Mouse (Mus musculus) cerebellum, postnatal 36 days (tissue): ENCODE results near the gene Rogdi.

ENCODE experiments used
- DNase-seq, 2 experiments: peaks; one replicate each; pipeline ENCODE4 v3.0.0; 2021 to 2022; ENCODE audit warnings: mixed read lengths in 2 of 2

Gene Rogdi

DNA sequence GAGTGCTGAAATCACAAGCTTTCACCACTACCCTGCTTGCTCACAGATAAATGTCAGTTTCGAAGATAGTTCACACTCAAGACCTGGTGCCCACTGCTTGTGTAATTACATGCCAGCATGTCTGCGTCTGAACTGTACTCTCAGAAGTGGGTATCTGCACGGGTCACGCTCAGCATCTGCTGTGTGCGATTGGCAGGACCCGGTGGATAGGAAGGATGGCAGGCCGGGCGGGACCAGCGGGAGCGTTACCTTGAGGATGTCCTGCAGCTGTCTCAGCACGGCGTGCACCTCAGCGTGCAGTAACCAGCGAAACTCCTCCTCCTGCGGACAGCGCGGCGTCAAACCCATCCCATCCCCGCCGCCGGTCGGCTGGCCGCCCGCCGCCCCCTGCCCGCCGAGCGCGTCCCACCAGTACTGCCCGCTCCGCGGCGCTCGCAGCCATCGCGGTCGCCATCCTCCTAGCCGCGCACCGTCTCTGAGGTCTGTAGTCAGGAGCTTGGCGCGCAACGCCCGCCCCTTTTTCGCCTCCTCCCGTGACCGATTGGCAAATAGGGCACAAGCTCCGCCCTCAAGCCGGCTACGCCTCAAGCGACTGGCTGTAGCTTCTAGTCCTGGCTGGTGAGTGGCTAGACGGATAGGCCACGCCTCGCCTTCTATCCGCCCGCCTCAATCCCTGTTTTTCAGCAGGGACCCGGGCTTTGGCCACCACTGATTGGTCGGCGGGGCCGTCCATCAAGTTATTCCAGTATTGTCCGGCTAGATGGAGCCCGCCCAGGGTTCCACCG lies at the start of gene Rogdi:
Gene Rogdi (minus strand): TSS at position 500 of the 785 bp plus-strand sequence.
- DNase-seq, result peak; percentile 98 to 99

DNA sequence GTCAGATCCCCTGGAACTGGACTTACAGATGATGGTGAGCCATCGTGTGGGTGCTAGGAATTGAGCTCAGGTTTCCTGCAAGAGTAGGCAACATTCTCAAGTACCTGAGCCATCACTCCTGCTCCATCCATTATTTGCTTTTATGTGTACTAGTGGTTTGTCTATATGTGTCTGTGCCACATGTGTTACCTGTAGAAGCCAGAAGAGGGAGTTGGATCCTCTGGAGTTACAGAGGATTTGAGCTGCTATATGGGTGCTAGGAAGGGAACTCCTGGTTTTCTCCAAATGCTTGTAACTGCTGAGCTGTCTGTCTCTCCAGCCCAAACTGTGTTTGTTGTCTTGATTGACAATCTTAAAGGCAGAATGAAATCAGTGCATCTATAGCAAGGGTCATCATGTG lies 44.8 kb upstream of the Rogdi start:
- DNase-seq, result no peak

DNA sequence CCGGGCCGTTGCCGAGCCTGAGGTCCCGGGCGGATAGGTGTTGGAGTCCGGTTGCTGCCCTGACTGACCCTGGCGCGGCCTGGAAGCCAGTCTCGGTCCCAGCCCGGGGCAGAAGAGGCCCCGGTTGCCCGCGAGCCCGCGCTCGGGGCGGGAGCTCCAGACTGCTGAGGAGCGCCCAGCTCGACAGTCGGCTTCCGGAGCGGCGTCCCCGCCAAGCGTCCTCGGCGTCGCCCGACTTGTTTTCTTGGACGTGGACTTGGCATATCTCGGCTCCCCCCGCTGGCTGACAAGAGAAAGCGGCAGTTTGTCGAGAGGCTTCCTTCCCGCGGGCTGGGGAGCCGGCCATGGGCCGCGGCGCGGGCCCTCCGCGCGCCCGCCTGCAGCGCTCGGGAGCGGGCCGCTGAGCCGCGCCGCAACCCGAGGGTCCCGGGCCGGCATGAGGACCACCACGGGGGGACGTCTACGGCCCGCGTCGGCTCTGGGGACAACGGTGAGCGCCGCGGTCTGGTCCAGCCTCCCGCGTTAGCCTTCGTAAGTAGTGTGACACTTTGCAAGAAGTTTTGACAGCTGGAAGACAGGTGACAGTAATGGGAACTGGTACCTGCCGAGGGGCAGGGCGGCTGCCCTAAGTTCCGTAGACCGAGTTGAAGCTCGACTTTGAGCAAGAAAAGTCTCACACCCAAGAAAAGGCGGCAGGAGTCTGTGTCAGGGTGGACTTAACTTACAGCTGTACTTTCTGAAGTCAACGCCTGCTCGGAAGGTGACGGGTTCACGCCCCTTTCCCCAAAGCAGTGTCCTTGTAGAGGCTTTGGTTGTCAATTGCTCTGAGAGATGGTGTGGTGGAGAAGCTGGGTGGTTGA lies 37.1 kb upstream of the Rogdi start:
- DNase-seq, result peak; percentile 77

DNA sequence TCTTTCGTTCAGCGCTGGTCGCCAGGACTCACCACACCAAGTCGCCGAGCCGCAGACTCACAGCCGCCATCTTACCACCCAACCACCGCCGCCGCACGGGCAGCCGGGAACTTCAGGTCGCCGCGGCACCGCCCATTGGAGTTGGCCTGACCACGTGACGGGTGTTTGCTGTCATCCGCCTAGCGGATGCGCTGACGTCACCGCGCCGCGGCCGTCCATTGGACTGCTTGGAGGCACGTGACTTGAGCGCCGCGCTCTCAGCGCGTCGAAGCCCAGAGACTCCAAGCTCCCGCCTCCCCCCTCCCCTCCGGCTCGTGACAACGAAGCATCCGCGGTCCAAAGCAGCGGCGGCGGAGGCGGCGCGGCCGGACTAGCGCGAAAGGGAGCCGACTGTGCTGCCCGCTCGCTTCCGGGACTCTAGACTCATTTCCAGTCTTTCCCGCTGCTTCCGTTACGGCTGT lies 36.5 kb upstream of the Rogdi start, which contains the start of the genes Glyr1 and Ubn1:
Gene Glyr1 (minus strand): TSS at position 90 of the 461 bp plus-strand sequence.
Gene Ubn1 (plus strand): TSS at position 284 of the 461 bp plus-strand sequence.
- DNase-seq, result peak; percentile 99 to 100

DNA sequence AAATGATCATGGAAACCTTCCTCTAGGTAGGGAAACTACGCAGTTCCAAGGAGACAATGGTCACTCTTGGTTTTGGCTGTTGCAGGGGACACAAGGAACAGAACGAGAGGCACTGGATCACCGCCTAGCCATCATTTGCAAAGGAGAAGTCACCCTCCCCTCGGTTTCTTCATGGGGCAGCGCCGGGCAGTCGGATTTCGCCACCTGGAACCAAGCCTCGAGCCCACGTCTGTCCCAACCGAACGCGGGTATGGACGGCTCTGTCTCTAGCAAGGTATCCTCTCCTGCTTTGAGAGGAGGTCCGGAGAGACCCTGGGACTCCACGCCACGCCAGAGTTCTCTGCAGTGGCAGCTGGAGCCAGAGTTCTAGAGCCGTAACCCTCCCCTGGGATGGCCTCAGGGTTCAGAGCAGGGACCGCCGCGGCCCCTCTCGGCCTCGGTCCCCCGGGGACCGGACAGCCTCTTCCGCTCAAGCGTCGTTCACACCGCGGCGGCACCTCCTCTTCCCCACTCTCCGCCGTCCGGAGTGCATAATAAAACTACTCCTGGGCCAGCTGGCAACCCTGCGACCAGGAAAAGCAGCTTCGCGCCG lies 35.9 kb upstream of the Rogdi start:
- no peak for DNase-seq

DNA sequence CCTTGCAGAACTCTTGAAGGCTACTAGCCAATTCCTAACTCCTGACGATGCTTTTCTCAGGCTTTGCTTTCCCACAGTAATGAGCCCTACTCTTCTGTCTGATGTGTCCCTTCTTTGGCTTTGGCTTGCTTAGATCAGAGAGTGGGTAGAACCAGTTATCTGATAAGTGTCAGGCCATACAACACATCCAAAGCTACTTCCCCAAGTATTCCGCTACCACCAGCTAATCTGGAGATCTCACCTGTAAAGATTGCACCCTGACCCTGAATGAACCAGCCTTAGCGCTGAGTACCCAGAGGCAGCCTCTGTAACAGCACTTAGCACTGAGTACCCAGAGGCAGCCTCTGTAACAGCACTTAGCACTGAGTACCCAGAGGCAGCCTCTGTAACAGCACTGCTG lies 32.0 kb upstream of the Rogdi start:
- no peak for DNase-seq

DNA sequence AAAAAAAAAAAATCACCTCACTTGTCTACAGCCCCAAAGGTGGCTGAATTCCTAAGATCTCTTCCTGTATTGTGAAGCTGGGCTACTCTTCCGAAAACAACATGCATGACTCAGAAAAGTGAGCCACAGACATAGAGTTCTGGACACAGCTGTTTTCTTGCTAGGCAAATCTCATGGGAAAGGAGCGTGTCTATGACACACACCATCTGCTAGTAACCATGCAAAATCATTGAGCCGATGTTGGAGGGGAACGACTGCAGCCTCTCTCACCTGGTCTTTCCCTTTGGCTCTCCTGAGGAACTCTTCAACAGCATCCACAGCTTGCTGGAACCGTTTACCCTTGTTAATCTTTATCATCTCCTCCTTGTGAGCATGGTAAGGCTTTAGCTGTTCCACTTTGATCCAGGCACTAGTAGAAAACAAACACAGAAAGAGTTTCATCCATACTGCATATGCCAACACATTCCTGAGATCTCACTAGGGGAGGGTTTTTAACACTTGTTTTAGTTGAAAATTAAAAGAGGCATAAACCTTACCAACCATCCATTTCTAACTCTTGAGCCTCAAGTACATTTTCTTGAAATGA lies 23.4 kb upstream of the Rogdi start:
- DNase-seq, result no peak

GRCm38 (mm10) chr16:5035591-5035990 lies 22.2 kb upstream of the Rogdi start:
- DNase-seq, result no peak

GRCm38 (mm10) chr16:5029847-5030246 lies 16.5 kb upstream of the Rogdi start:
- no peak for DNase-seq

- no peak for DNase-seq
These were observed 10.7 kb upstream of the Rogdi start for GRCm38 (mm10) chr16:5024021-5024420.

DNA sequence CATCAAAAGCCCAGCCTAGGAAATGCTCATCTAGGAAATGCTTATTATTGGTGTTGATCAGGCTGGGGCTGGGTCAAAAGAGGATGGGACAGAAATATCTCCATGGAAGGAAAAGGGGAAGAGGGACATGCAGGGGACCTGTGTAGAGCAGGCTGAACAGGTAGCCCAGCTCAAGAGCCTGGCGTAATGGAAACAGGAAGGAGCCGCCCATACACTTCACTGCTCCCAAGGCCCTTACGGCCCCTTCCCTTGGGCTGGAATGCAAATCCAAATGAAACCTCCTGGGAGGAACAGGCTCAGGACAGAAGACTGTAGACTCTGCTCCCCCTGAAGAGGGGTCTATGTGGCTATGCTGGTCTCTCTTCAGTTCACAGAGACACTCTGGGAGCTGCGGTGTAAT lies 1.2 kb upstream of the Rogdi start:
- DNase-seq, result no peak

DNA sequence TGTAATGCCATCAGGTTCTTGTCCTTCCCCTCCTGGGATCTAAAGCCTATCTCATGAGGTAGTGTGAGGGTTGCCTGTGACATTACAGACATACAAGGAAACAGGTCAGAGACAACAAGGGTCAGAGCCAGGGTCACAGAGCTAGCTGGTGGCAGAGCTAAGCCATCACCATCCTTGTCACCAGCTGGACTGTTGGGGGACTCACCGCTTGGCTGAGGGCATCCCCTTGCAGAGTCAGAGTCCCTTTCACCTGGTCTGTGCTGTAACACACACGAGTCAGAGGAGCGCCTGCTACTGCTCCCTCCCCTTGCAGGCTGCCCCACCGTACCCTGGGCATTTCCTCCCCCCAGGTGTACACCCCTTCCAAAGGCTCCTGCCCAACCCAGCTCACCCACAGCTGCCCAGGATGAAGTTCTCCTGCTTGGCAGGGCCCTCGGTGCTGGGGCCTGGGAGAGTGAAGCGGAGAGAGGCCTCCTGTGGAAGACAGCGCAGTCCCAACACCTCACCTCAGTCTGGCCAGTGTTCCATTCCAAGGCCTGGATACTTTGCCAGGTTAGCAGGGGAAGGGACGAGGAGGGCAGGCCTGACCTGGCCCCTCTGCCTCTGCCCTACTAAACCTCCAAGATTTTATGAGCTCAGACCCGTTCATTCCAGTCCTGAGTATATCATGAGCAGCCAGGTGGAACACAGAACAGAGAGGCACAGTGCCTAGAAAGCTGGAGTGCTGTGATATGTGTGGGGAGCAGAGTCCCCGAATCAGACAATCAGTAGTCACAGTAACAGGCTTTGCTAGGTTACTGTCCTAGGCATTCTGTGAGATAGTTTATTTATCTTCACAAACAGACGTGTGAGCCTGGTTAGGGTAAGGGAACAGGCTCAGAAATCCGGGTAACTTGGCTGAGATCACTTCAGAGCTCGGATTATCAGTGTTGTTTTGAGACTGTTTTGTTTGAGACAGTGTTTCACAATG lies 1.0 kb downstream of the Rogdi start:
- DNase-seq, result peak in 1 of 2 experiments; percentile 29

- no peak for DNase-seq
These were observed 2.1 kb downstream of the Rogdi start for GRCm38 (mm10) chr16:5011285-5011684.

DNA sequence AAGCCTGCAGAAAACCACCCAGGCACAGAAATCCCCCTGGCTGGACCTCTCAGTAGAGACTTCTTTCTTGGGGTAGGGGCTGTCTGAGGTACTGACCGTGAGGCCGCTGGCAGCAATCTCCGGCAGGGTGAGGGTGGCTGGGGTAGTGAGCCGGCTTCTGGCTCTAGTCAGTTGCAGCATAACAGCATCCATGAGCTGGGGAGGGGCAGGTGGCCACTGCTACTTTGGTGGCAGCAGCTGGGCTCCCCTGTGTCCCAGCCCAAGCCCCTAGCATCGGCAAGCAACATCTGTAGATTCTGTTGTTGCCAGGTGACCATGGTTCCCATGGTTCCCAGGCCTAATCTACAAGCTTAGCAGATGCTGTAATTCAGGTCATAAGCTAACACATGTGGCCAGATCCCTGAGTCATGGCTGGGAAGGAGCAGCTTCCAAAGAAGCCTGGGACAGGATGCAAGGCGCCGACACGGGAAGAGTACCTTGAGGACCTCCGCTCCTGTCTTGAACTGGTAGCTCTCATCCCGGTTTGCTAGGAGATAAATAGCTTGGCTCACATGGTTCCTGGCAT lies 2.9 kb downstream of the Rogdi start:
- no peak for DNase-seq

DNA sequence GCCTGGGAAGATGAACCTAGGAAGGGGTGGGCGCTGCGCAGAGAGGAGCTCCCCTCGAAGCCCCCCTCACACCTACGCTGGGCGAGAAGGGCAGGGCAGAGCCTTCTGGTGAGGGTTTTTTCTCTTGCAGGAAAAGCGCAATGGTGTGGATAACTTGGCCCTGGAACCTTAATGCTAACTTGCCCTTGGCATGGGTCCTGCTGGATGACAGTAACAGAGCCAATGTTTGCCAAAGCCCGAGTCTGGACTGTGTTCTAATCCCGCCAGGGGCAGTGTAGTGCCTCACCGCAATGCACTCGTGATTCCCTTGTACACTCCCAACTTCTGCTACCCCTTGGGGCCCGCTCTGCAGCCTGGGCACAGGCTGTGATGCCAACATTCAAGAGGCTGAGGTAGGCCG lies 5.3 kb downstream of the Rogdi start:
- no peak for DNase-seq

DNA sequence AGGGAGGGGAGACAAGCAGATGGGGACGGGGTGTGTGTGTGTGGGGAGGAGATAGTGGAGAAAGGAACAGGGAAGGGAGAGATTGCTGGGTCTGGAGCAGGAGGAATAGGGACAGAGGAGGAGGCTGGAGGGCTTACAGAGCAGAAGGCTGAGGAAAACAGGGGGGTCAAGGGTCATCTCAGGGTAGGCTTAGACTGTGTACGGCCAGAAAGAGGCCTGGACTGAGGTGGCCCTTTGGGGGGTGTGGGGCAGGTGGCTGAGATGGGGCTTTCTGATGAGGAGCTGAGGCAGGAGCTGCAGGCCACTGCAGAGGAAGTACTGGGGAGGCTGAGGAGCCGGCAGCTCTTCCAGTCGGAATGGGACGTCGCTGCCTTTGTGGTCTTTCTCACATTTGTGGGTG lies 5.9 kb downstream of the Rogdi start:
- DNase-seq, result no peak

- DNase-seq, result no peak
These were observed 6.3 kb downstream of the Rogdi start, which contains the start of gene Smim22 for GRCm38 (mm10) chr16:5007067-5007466. TSS of gene Smim22 (plus strand) at chr16:5007288.

DNA sequence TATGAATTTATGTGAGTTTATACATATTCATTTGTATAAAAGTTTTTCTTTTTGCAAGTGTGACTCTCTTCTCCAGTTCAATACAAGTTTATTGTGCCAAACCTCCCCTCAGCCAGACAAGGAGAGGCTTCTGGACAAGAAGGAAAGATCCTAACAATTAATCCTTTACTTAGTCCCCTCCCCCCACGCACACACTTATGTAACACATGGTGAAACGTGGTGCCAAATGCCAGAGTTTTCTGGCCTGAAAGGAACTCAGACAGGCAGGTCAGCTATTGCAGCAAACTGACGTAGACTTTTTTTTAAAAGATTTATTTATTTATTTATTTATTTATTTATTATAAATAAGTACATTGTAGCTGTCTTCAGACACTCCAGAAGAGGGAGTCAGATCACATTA lies 12.7 kb downstream of the Rogdi start:
- no peak for DNase-seq

- DNase-seq, result no peak
These were observed 14.4 kb downstream of the Rogdi start for GRCm38 (mm10) chr16:4998984-4999383.

DNA sequence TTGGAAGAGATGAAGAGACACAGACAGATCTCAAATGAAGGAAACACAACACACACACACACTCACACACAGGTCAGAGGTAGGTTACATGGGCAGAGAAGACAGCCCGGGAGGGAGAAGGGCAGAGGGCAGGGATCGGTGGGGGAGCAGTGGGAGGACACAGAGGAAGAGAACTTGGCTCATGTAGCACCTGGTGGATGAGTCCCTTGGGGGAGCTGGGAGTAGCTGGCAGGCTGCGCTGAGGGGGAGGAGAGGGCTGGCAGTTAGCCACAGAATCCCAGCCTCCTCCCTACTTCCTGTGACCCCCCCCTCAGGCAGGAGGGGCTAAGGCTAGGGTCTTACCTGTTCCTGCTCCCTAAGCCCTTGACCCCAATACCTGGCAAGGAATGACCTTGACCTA lies 15.8 kb downstream of the Rogdi start, which contains the start of gene Sept12:
Gene Sept12 (minus strand): TSS at position 300 of the 400 bp plus-strand sequence.
- no peak for DNase-seq

- no peak for DNase-seq
These were observed 20.1 kb downstream of the Rogdi start for GRCm38 (mm10) chr16:4993276-4993675.
